Comparison of ENCODE assay signal across 11 mouse cellular contexts in the genomic region with DNA sequence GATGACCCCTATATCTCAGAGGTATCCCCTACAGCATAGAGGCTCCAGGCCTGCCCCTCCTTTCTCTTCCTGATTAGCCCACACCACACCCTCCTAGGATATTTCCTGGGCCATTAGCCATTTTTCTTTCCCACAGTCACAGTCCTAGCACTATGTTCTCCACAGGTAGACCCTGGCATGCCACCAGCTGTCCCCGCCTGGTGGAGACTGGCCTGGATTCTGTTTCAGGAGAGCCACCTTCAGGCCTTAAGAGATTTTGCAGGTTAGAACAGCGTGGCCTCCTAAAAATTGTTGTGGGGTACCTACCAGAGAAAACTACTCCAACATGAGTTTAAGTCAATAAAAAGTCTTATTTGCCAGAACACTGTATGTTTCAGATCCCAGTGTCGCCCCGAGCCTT. TPM values are rescaled to one million over a fixed set of nuclear protein-coding genes. Genes with fewer than 3 reads are reported as not detected.
DNase-seq lines count a peak whose midpoint lies in the region; ATAC-seq and TF ChIP-seq lines count a peak whose summit lies in the region.
"Had no signal": no experiment of that assay in that cellular context is flagged by ENCODE, and none has a peak within 500 bp of the region (broad histone marks: within the 10 kb centered on the region; RNA-seq: fewer than 3 reads in every experiment).

No protein-coding gene starts in this region.

- H3K4me3 ChIP-seq in forebrain, postnatal 0 days (ENCODE audit: low read depth, low read length), result no peak overlapping the region
- no peak overlapping the region for H3K4me3 ChIP-seq in forebrain, embryonic 16.5 days (replicated peaks; ENCODE audit: low read length)
- H3K4me3 ChIP-seq: hindbrain, embryonic 10.5 days; limb, embryonic 13.5 days; neural tube, embryonic 12.5 days had no signal

- no peaks in the 10 kb centered on the region for H3K27me3 ChIP-seq in forebrain, postnatal 0 days (ENCODE audit: insufficient read depth, low read length)
- no peaks in the 10 kb centered on the region for H3K27me3 ChIP-seq in forebrain, embryonic 16.5 days (replicated peaks; ENCODE audit: control insufficient read depth, insufficient read depth, low read length)
- H3K27me3 ChIP-seq: limb, embryonic 13.5 days; neural tube, embryonic 12.5 days had no signal

- H3K27ac ChIP-seq in forebrain, postnatal 0 days (ENCODE audit: low read depth, low read length), result no peak overlapping the region
- H3K27ac ChIP-seq in forebrain, embryonic 16.5 days (ENCODE audit: low read length), result no peak overlapping the region
- H3K27ac ChIP-seq: hindbrain, embryonic 10.5 days; limb, embryonic 13.5 days; neural tube, embryonic 12.5 days had no signal

- H3K4me2 ChIP-seq in forebrain, postnatal 0 days (ENCODE audit: low read depth), result no peak overlapping the region
- H3K4me2 ChIP-seq in forebrain, embryonic 16.5 days (ENCODE audit: low read length), result no peak overlapping the region
- H3K4me2 ChIP-seq: limb, embryonic 13.5 days; neural tube, embryonic 12.5 days had no signal

- H3K9ac ChIP-seq in forebrain, postnatal 0 days, result no peak overlapping the region
- H3K9ac ChIP-seq in forebrain, embryonic 16.5 days (replicated peaks; ENCODE audit: low read depth, low read length), result no peak overlapping the region
- H3K9ac ChIP-seq: limb, embryonic 13.5 days; neural tube, embryonic 12.5 days had no signal

- DNase-seq in forebrain, postnatal 0 days, result no peak
- peak; percentile 26 for DNase-seq in CD4-positive helper T cell, adult 2 months (ENCODE audit: low read depth, low spot score)
- DNase-seq in brain, embryonic 14.5 days (ENCODE audit: low read depth), result no peak
- peak; percentile 71 to 83 for DNase-seq in kidney, postnatal 25 days
- no peak for DNase-seq in left cerebral cortex, adult 9 months (ENCODE audit: low spot score in 2 of 2)
- no peak for DNase-seq in frontal cortex, postnatal 25 days (ENCODE audit: low spot score in 2 of 2)

- no peak for TF ChIP-seq POLR2A in brain, embryonic 14.5 days (IDR thresholded peaks at IDR 0.05; ENCODE audit: borderline replicate concordance, extremely low read depth, insufficient read depth, insufficient read length, poor library complexity, severe bottlenecking)

- peak; percentile 37 for TF ChIP-seq CTCF in forebrain, postnatal 0 days (IDR thresholded peaks at IDR 0.05; ENCODE audit: low read depth)
- peak; percentile 28; the same call in 1 of the 2 replicates for TF ChIP-seq CTCF in brain, embryonic 14.5 days (IDR thresholded peaks at IDR 0.05; ENCODE audit: borderline replicate concordance, extremely low read depth, insufficient read depth, insufficient read length)

- ATAC-seq in forebrain, postnatal 0 days, result no peak
- ATAC-seq in forebrain, embryonic 16.5 days, result no peak
- no peak for ATAC-seq in frontal cortex, adult (ENCODE audit: low TSS enrichment)

- 60% methylated on average over 4 of the region's 4 CpGs for WGBS in forebrain, postnatal 0 days
- 60% methylated on average over 4 of the region's 4 CpGs for WGBS in forebrain, embryonic 16.5 days

- no peaks in the 10 kb centered on the region for H3K36me3 ChIP-seq in forebrain, postnatal 0 days (ENCODE audit: insufficient read depth)
- H3K36me3 ChIP-seq in forebrain, embryonic 16.5 days (ENCODE audit: control insufficient read depth, insufficient read depth), result no peaks in the 10 kb centered on the region
- H3K36me3 ChIP-seq: hindbrain, embryonic 10.5 days; limb, embryonic 13.5 days; neural tube, embryonic 12.5 days had no signal

- H3K9me3 ChIP-seq in forebrain, postnatal 0 days (ENCODE audit: low read length), result no peaks in the 10 kb centered on the region
- no peaks in the 10 kb centered on the region for H3K9me3 ChIP-seq in forebrain, embryonic 16.5 days (ENCODE audit: control insufficient read depth, low read length)
- H3K9me3 ChIP-seq: hindbrain, embryonic 10.5 days; limb, embryonic 13.5 days; neural tube, embryonic 12.5 days had no signal

- no peaks in the 10 kb centered on the region for H3K4me1 ChIP-seq in forebrain, postnatal 0 days (ENCODE audit: insufficient read depth)
- peaks cover 2% of the 10 kb centered on the region; the same call in 1 of the 2 replicates for H3K4me1 ChIP-seq in forebrain, embryonic 16.5 days (replicated peaks; ENCODE audit: control insufficient read depth, insufficient read depth, low read length)

RNA-seq across cellular contexts. Expression of a gene that starts 15.3 kb away (rescaled TPM):
- total RNA-seq in forebrain, postnatal 0 days (2014; rRNA removed), result 20.9 and 22.8 TPM in 2 replicates
- polyA plus RNA-seq in forebrain, postnatal 0 days (2015; fragmentation: Nextera tagmentation; extraction: Ambion mirVana), result 20.5 and 21.1 TPM in 2 replicates
- polyA plus RNA-seq in forebrain, embryonic 16.5 days (2015; fragmentation: Nextera tagmentation; extraction: Ambion mirVana), result 26.5 and 29.5 TPM in 2 replicates
- polyA plus RNA-seq in brain, embryonic 14.5 days (2012; rRNA removed), result 40.6 and 57.3 TPM in 2 replicates

RNA-seq across cellular contexts. Expression of a gene that starts 22.5 kb away (rescaled TPM):
- total RNA-seq in forebrain, postnatal 0 days (2014; rRNA removed), result 42.6 and 49.9 TPM in 2 replicates
- 143 and 179 TPM in 2 replicates for polyA plus RNA-seq in forebrain, postnatal 0 days (2015; fragmentation: Nextera tagmentation; extraction: Ambion mirVana)
- 107 and 119 TPM in 2 replicates for polyA plus RNA-seq in forebrain, embryonic 16.5 days (2015; fragmentation: Nextera tagmentation; extraction: Ambion mirVana)
- 96.3 and 107 TPM in 2 replicates for polyA plus RNA-seq in brain, embryonic 14.5 days (2012; rRNA removed)

RNA-seq across cellular contexts. Expression of a gene that starts 23.6 kb away (rescaled TPM):
- not detected in 2 replicates for total RNA-seq in forebrain, postnatal 0 days (2014; rRNA removed)
- 0.09 and 0.22 TPM in 2 replicates for polyA plus RNA-seq in forebrain, postnatal 0 days (2015; fragmentation: Nextera tagmentation; extraction: Ambion mirVana)
- 0.43 TPM in 1 of 2 replicates, not detected in the other for polyA plus RNA-seq in forebrain, embryonic 16.5 days (2015; fragmentation: Nextera tagmentation; extraction: Ambion mirVana)
- 0.32 and 0.36 TPM in 2 replicates for polyA plus RNA-seq in brain, embryonic 14.5 days (2012; rRNA removed)

RNA-seq across cellular contexts. Expression of a gene that starts 39.5 kb away (rescaled TPM):
- 35.2 and 37.8 TPM in 2 replicates for total RNA-seq in forebrain, postnatal 0 days (2014; rRNA removed)
- 40.3 and 56.4 TPM in 2 replicates for polyA plus RNA-seq in forebrain, postnatal 0 days (2015; fragmentation: Nextera tagmentation; extraction: Ambion mirVana)
- 45.5 and 56.4 TPM in 2 replicates for polyA plus RNA-seq in forebrain, embryonic 16.5 days (2015; fragmentation: Nextera tagmentation; extraction: Ambion mirVana)
- polyA plus RNA-seq in brain, embryonic 14.5 days (2012; rRNA removed), result 42.4 and 45.8 TPM in 2 replicates

RNA-seq across cellular contexts. Expression of a gene that starts 42.6 kb away (rescaled TPM):
- 103 and 105 TPM in 2 replicates for total RNA-seq in forebrain, postnatal 0 days (2014; rRNA removed)
- polyA plus RNA-seq in forebrain, postnatal 0 days (2015; fragmentation: Nextera tagmentation; extraction: Ambion mirVana), result 261 and 275 TPM in 2 replicates
- 222 and 241 TPM in 2 replicates for polyA plus RNA-seq in forebrain, embryonic 16.5 days (2015; fragmentation: Nextera tagmentation; extraction: Ambion mirVana)
- 204 and 253 TPM in 2 replicates for polyA plus RNA-seq in brain, embryonic 14.5 days (2012; rRNA removed)

Comparison
In these comparisons a context has a peak if more than half of its experiments do, and no peak if none do; other contexts are left out.
1. DNase-seq: peak in CD4-positive helper T cell, adult 2 months (single experiment) and kidney, postnatal 25 days (2 of 2); none in forebrain, postnatal 0 days (single experiment), brain, embryonic 14.5 days (single experiment), left cerebral cortex, adult 9 months (0 of 2) and frontal cortex, postnatal 25 days (0 of 2).